Comparison of ENCODE assay signal across 21 mouse cellular contexts in genomic region chr5:53953216-53953615, GRCm38 (mm10). TPM values are rescaled to one million over a fixed set of nuclear protein-coding genes. Genes with fewer than 3 reads are reported as not detected.
DNase-seq lines count a peak whose midpoint lies in the region; TF ChIP-seq lines count a peak whose summit lies in the region.
"Had no signal": no experiment of that assay in that cellular context is flagged by ENCODE, and none has a peak within 500 bp of the region (broad histone marks: within the 10 kb centered on the region; RNA-seq: fewer than 3 reads in every experiment).

No protein-coding gene starts in this region.

- DNase-seq in 3134 (ENCODE audit: extremely low read depth, insufficient read length, low spot score) (peak; percentile 40), 3T3-L1 (ENCODE audit: low read depth, low spot score) (peak; percentile 89), NIH3T3 (ENCODE audit: low read depth) (peak; percentile 71)
- no peak for DNase-seq in left cerebral cortex, adult 9 months (ENCODE audit: low spot score in 2 of 2)
- no peak for DNase-seq in adrenal gland, adult (ENCODE audit: inconsistent age in 2 of 2, low spot score in 1 of 2)
- DNase-seq in adrenal gland, adult 2 months: no peak
- no peak for DNase-seq in urinary bladder, postnatal 36 days (ENCODE audit: low spot score in 2 of 2)
- DNase-seq: adrenal gland, adult 8-10 months; adrenal gland, postnatal 14 days; adrenal gland, postnatal 36 days; cerebellum, adult 11-12 months; cerebellum, adult 2 months; cerebellum, adult 9-10 months; cerebellum, postnatal 10 days; cerebellum, postnatal 25 days had no signal

- H3K4me1 ChIP-seq in embryonic fibroblast, embryonic 13.5 days (ENCODE audit: control insufficient read depth, insufficient read depth, low read length): peaks cover 25% of the 10 kb centered on the region
- H3K4me1 ChIP-seq: embryonic facial prominence, embryonic 12.5 days had no signal

- H3K27ac ChIP-seq in embryonic fibroblast, embryonic 13.5 days (ENCODE audit: insufficient read depth, low read length): peak overlapping the region; percentile 35; the same call in 1 of the 2 replicates
- H3K27ac ChIP-seq: embryonic facial prominence, embryonic 10.5 days; embryonic facial prominence, embryonic 12.5 days; forebrain, embryonic 10.5 days; forebrain, embryonic 12.5 days had no signal

- TF ChIP-seq POLR2A in embryonic fibroblast, embryonic 13.5 days (IDR thresholded peaks at IDR 0.05; ENCODE audit: low read depth, low read length): no peak

- no peak overlapping the region for H3K4me3 ChIP-seq in embryonic fibroblast, embryonic 13.5 days (ENCODE audit: insufficient read depth, low read length)
- H3K4me3 ChIP-seq: embryonic facial prominence, embryonic 10.5 days; embryonic facial prominence, embryonic 12.5 days; erythroblast, embryonic 14.5 days; forebrain, embryonic 10.5 days; forebrain, embryonic 12.5 days had no signal

- no peak for TF ChIP-seq CTCF in embryonic fibroblast, embryonic 13.5 days (IDR thresholded peaks at IDR 0.05; ENCODE audit: borderline replicate concordance, insufficient read depth, low read length)

RNA-seq across cellular contexts. Expression of gene Stim2, which starts 45.1 kb away (rescaled TPM):
- polyA plus RNA-seq in embryonic fibroblast, embryonic 13.5 days (2011; ENCODE audit: insufficient read length, low read depth, missing spikeins): 36.1 and 37.4 TPM in 2 replicates
- 10 to 100 TPM; 23.2 to 38.3 TPM for total RNA-seq in adrenal gland, adult 2 months (2021)
- polyA plus RNA-seq in adrenal gland, adult 2 months (2012; rRNA removed): 21.6 and 27.2 TPM in 2 replicates

Comparison
In these comparisons a context has a peak if more than half of its experiments do, and no peak if none do; other contexts are left out.
1. DNase-seq: peak in 3134 (single experiment), 3T3-L1 (single experiment) and NIH3T3 (single experiment); none in left cerebral cortex, adult 9 months (0 of 2), adrenal gland, adult (0 of 2), adrenal gland, adult 2 months (single experiment) and urinary bladder, postnatal 36 days (0 of 2).